ENCODE assay signal across 22 mouse cellular contexts in the genomic region with DNA sequence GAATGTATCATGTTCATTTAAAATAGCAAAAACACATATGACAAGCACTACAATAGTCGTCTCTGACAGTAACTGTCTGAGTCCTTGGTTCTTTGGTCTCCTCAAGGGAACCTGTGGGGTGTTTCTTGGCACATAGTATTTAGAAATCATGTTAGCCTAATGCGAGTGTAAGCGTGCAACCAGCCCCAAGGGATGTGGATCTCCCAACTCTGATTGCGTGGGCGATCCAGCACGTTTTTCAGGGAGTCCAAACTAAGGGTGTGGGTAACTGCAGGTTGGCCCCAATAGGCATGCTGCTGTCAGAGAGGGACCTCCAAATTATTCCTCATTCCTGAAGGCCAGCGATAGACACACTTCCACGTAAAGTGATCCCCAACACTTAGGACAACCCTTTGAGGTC. TPM values are rescaled to one million over a fixed set of nuclear protein-coding genes. Genes with fewer than 3 reads are reported as not detected.
"Had no signal": no experiment of that assay in that cellular context is flagged by ENCODE, and none has a peak within 500 bp of the region (broad histone marks: within the 10 kb centered on the region; RNA-seq: fewer than 3 reads in every experiment).

No protein-coding gene starts in this region.

- H3K4me3 ChIP-seq: neural tube, embryonic 13.5 days; neural tube, embryonic 15.5 days; stomach, embryonic 15.5 days had no signal

- H3K27me3 ChIP-seq: neural tube, embryonic 13.5 days; neural tube, embryonic 15.5 days; stomach, embryonic 15.5 days had no signal

- DNase-seq: retina, postnatal 1 day; right cerebral cortex, adult 18-20 months; right cerebral cortex, postnatal 14 days; right cerebral cortex, postnatal 25 days; right cerebral cortex, postnatal 4 days; spleen, adult 18-20 months; thymus, adult 18-20 months; thymus, adult 2 months; thymus, postnatal 14 days; thymus, postnatal 25 days; thymus, postnatal 36 days; thymus, postnatal 4 days had no signal

- H3K4me1 ChIP-seq: stomach, embryonic 15.5 days had no signal

- H3K36me3 ChIP-seq: neural tube, embryonic 13.5 days; neural tube, embryonic 15.5 days; stomach, embryonic 15.5 days had no signal

- H3K27ac ChIP-seq: neural tube, embryonic 13.5 days; neural tube, embryonic 15.5 days; stomach, embryonic 15.5 days; stomach, postnatal 0 days had no signal

- H3K9me3 ChIP-seq: neural tube, embryonic 13.5 days; neural tube, embryonic 15.5 days; stomach, embryonic 15.5 days had no signal

- H3K4me2 ChIP-seq: neural tube, embryonic 13.5 days; neural tube, embryonic 15.5 days; stomach, embryonic 15.5 days had no signal

- H3K9ac ChIP-seq: neural tube, embryonic 13.5 days; neural tube, embryonic 15.5 days; stomach, embryonic 15.5 days had no signal

RNA-seq across cellular contexts. Expression of gene Prss48, which starts 33.3 kb away (rescaled TPM):
- polyA plus RNA-seq: neural tube, embryonic 13.5 days; neural tube, embryonic 14.5 days; neural tube, embryonic 15.5 days; small intestine, adult 2 months; spleen, adult 2 months; stomach, embryonic 15.5 days; stomach, embryonic 16.5 days; stomach, postnatal 0 days; thymus, adult 2 months; thymus, postnatal 0 days; urinary bladder, adult 2 months had no signal
